Mouse (Mus musculus): ENCODE results near the gene Osbpl6. TPM values are rescaled to one million over a fixed set of nuclear protein-coding genes. Genes with fewer than 3 reads are reported as not detected.

The Osbpl6 gene
- total RNA-seq (2023): not detected in 2 replicates

GRCm38 (mm10) chr2:76406151-76406936, at the start of gene Osbpl6:
Gene Osbpl6, plus strand, starts transcription at chr2:76406508.

DNA sequence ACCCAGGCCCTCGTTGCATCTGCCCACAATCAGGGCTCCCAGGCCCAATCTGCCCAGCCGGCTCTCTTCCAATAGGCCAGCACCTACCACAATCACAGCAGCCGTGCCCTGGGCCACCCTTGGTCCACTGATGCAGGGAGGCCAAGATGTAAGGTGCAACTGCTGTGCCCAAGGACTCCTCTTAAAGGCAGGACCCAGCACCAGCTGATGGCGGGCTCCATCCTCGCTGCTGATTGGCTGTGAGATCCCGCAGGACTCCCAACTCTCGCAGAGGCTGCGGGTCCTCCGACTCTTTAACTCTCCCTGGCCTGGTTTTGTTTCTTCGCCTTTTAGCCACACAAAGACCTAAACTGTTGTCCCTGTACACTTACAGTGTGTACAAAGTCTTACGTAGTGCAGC, 46.1 kb upstream of the Osbpl6 start, which contains the start of gene Cyct:
Cyct (minus strand) TSS at position 225 of the 400 bp plus-strand sequence.

GRCm38 (mm10) chr2:76369821-76370655, 36.3 kb upstream of the Osbpl6 start, which contains the start of gene Rbm45:
Gene Rbm45, plus strand, starts transcription at chr2:76369984.

GRCm38 (mm10) chr2:76647883-76648570, 241.7 kb downstream of the Osbpl6 start, which contains the start of the genes Prkra and Pjvk:
Gene Prkra, minus strand, starts transcription at chr2:76648015.
Gene Pjvk, plus strand, starts transcription at chr2:76648476.

Other genes with a start within 250 kb of the Osbpl6 start
- gene Pde11a, start 67.7 kb upstream of the Osbpl6 start, total RNA-seq (2023): not detected in 2 replicates
- gene Cyct, start 46.1 kb upstream of the Osbpl6 start, total RNA-seq (2023): not detected in 2 replicates
- gene Rbm45, start 36.5 kb upstream of the Osbpl6 start, total RNA-seq (2023): 12.3 and 20.1 TPM in 2 replicates
- 8.5 and 8.6 TPM in 2 replicates for gene Prkra, start 241.5 kb downstream of the Osbpl6 start, total RNA-seq (2023)
- not detected in 2 replicates for gene Pjvk, start 242.0 kb downstream of the Osbpl6 start, total RNA-seq (2023)

All from neutrophil, adult 65 days (primary cell).